In the genomic region with DNA sequence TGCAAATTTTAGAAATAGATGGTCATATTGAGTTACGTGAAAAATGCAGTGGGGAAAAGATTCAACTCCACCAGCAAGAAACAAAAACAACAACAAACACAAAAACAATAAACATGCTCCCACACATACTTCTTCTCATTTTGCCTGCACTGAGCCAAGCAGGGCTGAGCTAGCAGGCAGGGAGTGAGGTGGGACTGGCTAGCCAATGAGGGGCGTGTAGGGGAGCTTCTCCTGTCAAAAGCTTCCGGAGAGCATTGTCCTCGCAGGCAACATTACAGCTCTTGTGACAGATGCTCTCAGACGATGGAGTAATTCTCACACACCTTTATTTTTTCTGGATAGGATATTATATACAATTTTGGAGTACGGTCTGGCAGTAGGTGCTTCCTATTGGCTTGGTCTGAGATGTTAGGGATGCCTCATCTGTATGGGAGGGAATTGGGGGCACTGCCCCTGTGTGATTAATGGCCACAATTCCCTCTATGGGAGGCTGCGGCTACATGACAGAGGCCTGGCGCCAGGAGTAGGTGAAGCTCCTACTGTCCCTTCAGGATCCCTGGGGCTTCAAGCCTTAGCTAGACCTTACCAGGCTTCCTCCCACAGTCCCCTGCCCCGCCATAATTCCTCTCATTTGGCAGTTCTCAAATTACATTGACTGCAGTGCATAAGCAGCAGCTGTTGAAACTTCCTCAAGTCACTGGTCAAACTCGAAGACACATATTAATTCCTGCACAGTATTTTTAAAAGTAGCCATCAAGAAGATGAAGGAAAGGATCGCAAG, we compare ENCODE assay signal across 25 mouse cellular contexts.
DNase-seq lines count a peak whose midpoint lies in the region; ATAC-seq lines count a peak whose summit lies in the region.
"Had no signal": no experiment of that assay in that cellular context is flagged by ENCODE, and none has a peak within 500 bp of the region (broad histone marks: within the 10 kb centered on the region; RNA-seq: fewer than 3 reads in every experiment).

No protein-coding gene starts in this region.

- no peak overlapping the region for H3K4me2 ChIP-seq in kidney, embryonic 16.5 days (replicated peaks; ENCODE audit: low read depth, low read length)
- no peak overlapping the region for H3K4me2 ChIP-seq in neural tube, embryonic 15.5 days
- H3K4me2 ChIP-seq: forebrain, embryonic 15.5 days; heart, embryonic 13.5 days; hindbrain, embryonic 13.5 days; liver, embryonic 15.5 days had no signal

- H3K9me3 ChIP-seq in kidney, embryonic 16.5 days (ENCODE audit: low read length) = no peaks in the 10 kb centered on the region
- H3K9me3 ChIP-seq in neural tube, embryonic 15.5 days (replicated peaks) = no peaks in the 10 kb centered on the region
- H3K9me3 ChIP-seq: forebrain, embryonic 15.5 days; heart, embryonic 13.5 days; hindbrain, embryonic 13.5 days; liver, embryonic 15.5 days had no signal

- WGBS in kidney, embryonic 16.5 days = 33% methylated on average over 11 of the region's 11 CpGs
- WGBS in neural tube, embryonic 15.5 days = 54% methylated on average over 11 of the region's 11 CpGs

- H3K27me3 ChIP-seq in kidney, embryonic 16.5 days (ENCODE audit: insufficient read depth, low read length) = no peaks in the 10 kb centered on the region
- H3K27me3 ChIP-seq in neural tube, embryonic 15.5 days (replicated peaks) = no peaks in the 10 kb centered on the region
- H3K27me3 ChIP-seq: forebrain, embryonic 15.5 days; heart, embryonic 13.5 days; hindbrain, embryonic 13.5 days; liver, embryonic 15.5 days had no signal

- no peak for DNase-seq in kidney, postnatal 36 days
- DNase-seq in neural tube, embryonic 10.5 days (ENCODE audit: extremely low spot score, low spot score) = peak; percentile 29
- DNase-seq in forelimb bud, embryonic 11.5 days (ENCODE audit: low read depth, low spot score) = peak; percentile 30
- DNase-seq in right cerebral cortex, postnatal 4 days = no peak
- no peak for DNase-seq in lung, postnatal 4 days
- DNase-seq: adrenal gland, postnatal 36 days; cerebellum, adult 9-11 months; gastrocnemius, postnatal 14 days; heart, adult 2 months; heart, postnatal 14 days; kidney, adult 2 months; layer of hippocampus, adult 9-11 months; liver; lung, postnatal 10 days; right cerebral cortex, adult 18-20 months; thymus, adult 2 months had no signal

- peak; percentile 91 for ATAC-seq in kidney, embryonic 16.5 days (ENCODE audit: low FRiP score, low TSS enrichment)
- no peak for ATAC-seq in neural tube, embryonic 15.5 days (ENCODE audit: low FRiP score)
- ATAC-seq: forebrain, embryonic 15.5 days; midbrain, embryonic 16.5 days had no signal

- H3K36me3 ChIP-seq in kidney, embryonic 16.5 days (ENCODE audit: insufficient read depth, low read length) = no peaks in the 10 kb centered on the region
- no peaks in the 10 kb centered on the region for H3K36me3 ChIP-seq in neural tube, embryonic 15.5 days
- H3K36me3 ChIP-seq: forebrain, embryonic 15.5 days; heart, embryonic 13.5 days; hindbrain, embryonic 13.5 days; liver, embryonic 15.5 days had no signal

- H3K4me1 ChIP-seq in kidney, embryonic 16.5 days (ENCODE audit: insufficient read depth, low read length) = 0 out of 2 replicates have a peak, but pooled peaks cover 6% of the 10 kb centered on the region
- no peaks in the 10 kb centered on the region for H3K4me1 ChIP-seq in neural tube, embryonic 15.5 days
- H3K4me1 ChIP-seq: forebrain, embryonic 15.5 days; heart, embryonic 13.5 days; hindbrain, embryonic 13.5 days; liver, embryonic 15.5 days had no signal

- no peak overlapping the region for H3K9ac ChIP-seq in kidney, embryonic 16.5 days (replicated peaks; ENCODE audit: low read length)
- H3K9ac ChIP-seq in neural tube, embryonic 15.5 days (replicated peaks) = no peak overlapping the region
- H3K9ac ChIP-seq: forebrain, embryonic 15.5 days; heart, embryonic 13.5 days; hindbrain, embryonic 13.5 days; liver, embryonic 15.5 days had no signal

- no peak overlapping the region for H3K27ac ChIP-seq in kidney, embryonic 16.5 days (ENCODE audit: low read length)
- H3K27ac ChIP-seq in neural tube, embryonic 15.5 days (replicated peaks) = no peak overlapping the region
- H3K27ac ChIP-seq: forebrain, embryonic 15.5 days; heart, adult 2 months; heart, embryonic 13.5 days; hindbrain, embryonic 13.5 days; liver, embryonic 15.5 days; stomach, postnatal 0 days had no signal

- H3K4me3 ChIP-seq in kidney, embryonic 16.5 days (ENCODE audit: low read length) = no peak overlapping the region
- H3K4me3 ChIP-seq in neural tube, embryonic 15.5 days (replicated peaks) = no peak overlapping the region
- H3K4me3 ChIP-seq: forebrain, embryonic 15.5 days; heart, adult 2 months; heart, embryonic 13.5 days; hindbrain, embryonic 13.5 days; liver, embryonic 15.5 days; myocyte had no signal

Comparison
In these comparisons a context has a peak if more than half of its experiments do, and no peak if none do; other contexts are left out.
1. DNase-seq: peak in neural tube, embryonic 10.5 days (single experiment) and forelimb bud, embryonic 11.5 days (single experiment); none in kidney, postnatal 36 days (0 of 2), right cerebral cortex, postnatal 4 days (single experiment) and lung, postnatal 4 days (0 of 2).